Mouse (Mus musculus): ENCODE measurements at regions not wholly inside any gene's neighbourhood (a gene's known extent, or its start where the extent isn't known, plus 50 kb on each side); places are given as distances from the start of the nearest gene placed in this dataset.

DNA sequence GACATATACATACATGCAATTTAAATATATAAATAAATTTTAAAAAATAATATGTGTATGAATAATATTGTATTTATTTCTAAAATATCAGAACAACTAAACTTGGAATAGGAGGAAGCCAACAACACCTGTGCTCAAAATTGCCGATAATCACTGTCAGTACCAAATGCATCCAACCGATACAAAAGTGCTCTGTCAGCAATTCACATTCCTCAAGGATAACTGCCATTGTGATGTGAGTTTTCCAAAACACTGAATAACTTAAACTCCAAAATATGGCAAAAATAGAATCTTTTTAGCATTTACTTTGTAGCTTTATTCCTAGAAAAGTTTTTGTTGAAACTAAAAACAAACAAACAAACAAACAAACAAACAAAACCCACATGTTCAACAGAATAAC lies 279.4 kb downstream of the Actr3 start:
- DNase-seq (ENCODE audit: low spot score in 2 of 2) = no peak

DNA sequence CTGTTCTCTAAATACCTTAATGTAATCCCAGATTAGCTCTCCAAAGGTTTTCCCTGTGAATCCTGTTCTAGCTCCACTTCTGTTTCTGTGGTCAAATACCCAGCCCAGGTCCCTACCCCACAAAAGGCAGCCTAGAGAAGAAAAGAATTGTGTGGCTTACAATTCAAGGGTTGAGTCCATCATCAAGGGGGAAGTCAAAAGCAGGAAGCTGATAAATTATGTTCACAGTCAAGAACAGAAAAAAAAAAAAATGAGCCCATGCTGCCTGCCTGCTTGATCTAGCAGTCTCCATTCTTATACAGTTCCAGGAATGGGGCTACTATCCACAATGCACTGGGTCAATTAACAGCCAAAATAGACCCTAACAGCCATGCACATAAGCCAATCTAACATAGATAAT lies 285.7 kb downstream of the Actr3 start:
- DNase-seq (ENCODE audit: low spot score in 2 of 2) = no peak

DNA sequence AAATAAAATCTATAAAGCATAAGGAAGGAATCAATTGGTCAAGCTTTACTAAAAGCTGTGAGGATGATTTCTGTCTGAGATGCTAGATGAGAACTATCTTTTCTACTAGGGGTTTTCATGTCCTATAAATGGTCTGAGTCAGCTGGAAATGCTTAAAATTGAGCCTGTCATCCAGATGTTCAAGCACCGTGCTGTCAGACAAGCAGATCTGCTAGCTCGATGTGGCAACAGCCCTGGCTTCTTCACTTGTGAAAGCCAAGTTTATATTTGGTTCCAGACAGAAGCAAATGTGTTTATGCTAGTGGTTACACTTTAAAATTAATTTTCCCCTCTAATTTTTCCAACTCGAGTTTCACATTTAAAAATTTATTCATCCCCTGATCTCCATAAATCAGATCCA lies 311.7 kb downstream of the Actr3 start:
- DNase-seq (ENCODE audit: low spot score in 2 of 2) = no peak

DNA sequence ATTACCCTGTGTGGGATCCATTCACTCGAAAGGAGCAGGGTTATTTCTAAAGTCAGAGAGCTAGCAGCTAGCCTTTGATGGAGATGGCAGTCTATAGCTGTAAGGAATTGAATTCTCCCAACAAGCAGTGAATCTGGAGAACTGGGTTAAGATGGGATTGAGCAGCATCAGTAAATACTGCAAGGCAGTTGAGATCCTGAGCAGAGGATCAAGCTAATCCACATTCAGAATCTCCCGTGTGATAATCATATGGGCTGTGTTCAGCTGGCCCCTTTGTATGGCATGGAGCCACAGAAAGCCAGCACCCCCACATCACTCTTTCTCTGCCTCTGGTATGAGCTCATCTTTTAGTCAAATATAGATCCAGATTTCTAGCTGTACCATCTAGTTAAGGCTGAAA lies 334.9 kb downstream of the Actr3 start:
- no peak for DNase-seq (ENCODE audit: low spot score in 2 of 2)

- DNase-seq (ENCODE audit: low spot score in 2 of 2) = no peak
These were observed 350.6 kb downstream of the Actr3 start for GRCm38 (mm10) chr1:125084906-125085305.

GRCm38 (mm10) chr1:125039572-125040326 lies 395.8 kb downstream of the Actr3 start:
- DNase-seq (ENCODE audit: low spot score in 2 of 2) = no peak

DNA sequence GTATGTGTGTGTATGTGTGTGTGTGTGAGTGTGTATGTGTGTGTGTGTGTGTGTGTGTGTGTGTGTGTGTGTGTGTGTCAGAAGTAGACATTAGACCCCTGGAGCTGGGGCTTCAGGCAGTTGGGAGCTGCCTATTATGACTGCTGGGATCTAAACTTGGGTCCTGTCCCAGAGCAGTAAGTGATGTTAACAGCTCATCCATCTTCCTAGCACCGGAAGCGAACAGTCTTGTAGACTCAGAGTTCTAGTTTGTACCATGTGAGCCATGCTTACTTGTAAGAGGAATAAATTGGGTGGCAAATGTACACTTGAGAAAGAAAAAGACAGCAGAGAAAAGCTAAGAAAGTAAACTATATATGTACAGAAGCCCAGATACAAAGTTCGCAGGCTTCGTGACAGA lies 422.2 kb downstream of the Actr3 start:
- DNase-seq (ENCODE audit: low spot score in 2 of 2) = no peak

DNA sequence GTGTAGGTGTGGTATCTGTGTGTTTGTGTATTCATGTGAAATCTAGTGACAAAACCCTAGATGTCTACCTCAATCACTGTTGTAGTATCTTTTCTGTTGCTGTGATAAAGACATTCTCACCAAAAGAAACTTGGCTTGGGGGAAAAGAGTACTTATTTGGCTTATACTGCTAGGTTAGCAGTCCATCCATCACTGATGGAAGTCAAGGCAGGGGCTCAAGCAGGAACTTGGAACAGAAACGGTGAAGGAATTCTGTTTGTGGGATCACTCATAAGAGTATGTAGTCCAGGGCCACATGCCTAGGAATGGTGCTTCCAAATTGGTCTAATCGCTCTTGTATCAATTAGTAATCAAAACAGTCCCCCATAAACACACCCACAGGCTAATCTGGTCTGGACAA lies 423.6 kb downstream of the Actr3 start:
- no peak for DNase-seq (ENCODE audit: low spot score in 2 of 2)

DNA sequence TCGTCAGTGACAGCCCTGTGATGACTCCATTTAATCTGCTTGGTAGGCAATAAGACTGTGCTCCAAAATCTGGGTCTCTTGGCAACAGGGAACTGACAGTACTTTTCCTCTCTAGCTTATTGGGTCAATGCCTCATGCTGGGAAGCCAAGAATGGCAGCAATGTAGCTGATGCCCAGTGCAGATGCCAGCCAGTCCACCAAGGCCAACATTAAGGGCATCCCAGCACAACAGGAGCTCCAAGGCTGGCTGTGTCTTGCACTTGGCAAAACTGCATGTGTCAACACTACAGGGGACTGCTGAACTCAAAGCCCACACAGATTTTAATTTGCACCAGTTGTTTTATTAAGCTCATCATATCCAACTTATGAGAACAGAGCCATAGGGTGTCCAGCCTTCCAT lies 437.9 kb downstream of the Actr3 start:
- DNase-seq (ENCODE audit: low spot score in 2 of 2) = no peak

DNA sequence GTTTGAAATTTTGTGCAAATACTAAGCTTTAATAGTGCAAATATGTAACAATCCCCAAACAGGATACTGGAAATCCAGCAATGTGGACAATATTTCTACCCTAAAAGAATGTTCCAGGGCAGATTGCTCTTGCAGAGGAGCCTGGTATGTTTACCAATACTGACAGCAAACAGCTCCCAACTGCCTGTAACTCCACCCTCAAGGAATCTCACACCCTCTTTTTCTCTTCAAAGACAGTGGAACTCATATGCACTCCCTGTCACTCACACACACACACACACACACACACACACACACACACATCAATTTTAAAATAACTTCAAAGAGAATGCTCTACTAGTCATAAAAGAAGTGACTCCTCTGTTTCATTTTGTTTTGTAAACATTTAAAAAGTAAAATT lies 484.7 kb downstream of the Actr3 start:
- no peak for DNase-seq (ENCODE audit: low spot score in 2 of 2)

DNA sequence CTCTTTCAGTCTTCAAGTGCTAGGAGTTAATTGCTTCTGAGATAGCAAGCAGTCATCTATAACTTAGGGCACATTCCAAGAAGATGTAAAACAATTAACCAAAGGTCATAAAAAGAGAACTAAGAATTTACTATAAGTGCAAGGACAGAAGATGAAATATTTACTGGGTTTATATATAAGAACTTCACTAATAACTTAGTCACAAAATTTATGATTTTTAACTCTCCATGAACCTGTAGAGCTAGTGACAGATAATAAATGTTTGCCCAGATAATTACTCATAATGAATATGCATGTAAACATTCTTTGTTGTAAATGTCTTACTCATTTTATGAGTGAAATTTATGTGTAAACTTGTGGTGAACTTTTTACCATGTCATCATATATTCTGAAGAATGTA lies 531.2 kb downstream of the Actr3 start:
- no peak for DNase-seq (ENCODE audit: low spot score in 2 of 2)

GRCm38 (mm10) chr1:124871148-124871547 lies 564.4 kb downstream of the Actr3 start:
- no peak for DNase-seq (ENCODE audit: low spot score in 2 of 2)

DNA sequence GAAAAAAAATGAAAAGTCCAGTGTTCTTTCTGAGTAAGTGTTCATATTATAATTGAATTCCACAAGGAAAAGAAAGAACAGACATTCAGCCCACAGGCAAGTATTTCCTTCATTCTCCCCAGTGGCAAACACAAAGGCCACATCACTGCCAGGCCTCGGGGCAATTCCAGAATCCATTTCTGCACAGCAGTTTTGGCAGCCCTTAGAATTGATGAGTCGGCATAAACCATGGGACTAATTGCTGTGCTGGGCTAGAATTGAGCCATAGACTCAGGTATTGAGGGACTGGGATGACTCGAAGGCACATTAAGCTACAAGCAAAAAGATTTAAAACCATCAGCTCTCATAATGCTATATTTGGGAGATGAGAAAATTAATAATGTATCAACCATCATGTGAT lies 569.3 kb downstream of the Actr3 start:
- no peak for DNase-seq (ENCODE audit: low spot score in 2 of 2)

GRCm38 (mm10) chr1:124845681-124846080 lies 589.8 kb downstream of the Actr3 start:
- peak; percentile 13 to 16 for DNase-seq (ENCODE audit: low spot score in 2 of 2)

GRCm38 (mm10) chr1:124825717-124826116 lies 609.8 kb downstream of the Actr3 start:
- DNase-seq (ENCODE audit: low spot score in 2 of 2) = no peak

GRCm38 (mm10) chr1:124793026-124793425 lies 642.5 kb downstream of the Actr3 start:
- DNase-seq (ENCODE audit: low spot score in 2 of 2) = no peak

GRCm38 (mm10) chr1:124790646-124791045 lies 644.9 kb downstream of the Actr3 start:
- no peak for DNase-seq (ENCODE audit: low spot score in 2 of 2)

GRCm38 (mm10) chr1:124790130-124790529 lies 645.4 kb downstream of the Actr3 start:
- no peak for DNase-seq (ENCODE audit: low spot score in 2 of 2)

GRCm38 (mm10) chr1:124783066-124783465 lies 652.5 kb downstream of the Actr3 start:
- no peak for DNase-seq (ENCODE audit: low spot score in 2 of 2)

DNA sequence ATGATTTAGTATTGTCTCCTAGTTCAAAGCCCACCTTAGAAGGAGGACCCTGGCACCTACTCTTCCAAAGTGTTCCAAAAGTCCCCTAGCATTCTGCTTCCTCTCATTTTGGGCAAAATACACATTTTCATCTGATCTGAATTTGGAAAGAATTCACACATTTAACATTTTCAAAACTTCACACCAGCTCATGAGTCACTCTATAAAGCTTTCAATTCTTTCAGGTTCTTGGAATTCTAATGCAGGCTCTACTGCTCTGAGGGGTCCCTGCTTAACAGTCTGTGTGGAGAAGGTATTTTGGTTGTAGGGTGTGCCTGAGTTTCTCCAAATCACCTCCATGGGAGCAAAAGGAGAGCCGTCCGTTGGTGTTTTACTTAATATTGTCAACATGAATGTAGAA lies 657.8 kb downstream of the Actr3 start:
- no peak for DNase-seq (ENCODE audit: low spot score in 2 of 2)

DNA sequence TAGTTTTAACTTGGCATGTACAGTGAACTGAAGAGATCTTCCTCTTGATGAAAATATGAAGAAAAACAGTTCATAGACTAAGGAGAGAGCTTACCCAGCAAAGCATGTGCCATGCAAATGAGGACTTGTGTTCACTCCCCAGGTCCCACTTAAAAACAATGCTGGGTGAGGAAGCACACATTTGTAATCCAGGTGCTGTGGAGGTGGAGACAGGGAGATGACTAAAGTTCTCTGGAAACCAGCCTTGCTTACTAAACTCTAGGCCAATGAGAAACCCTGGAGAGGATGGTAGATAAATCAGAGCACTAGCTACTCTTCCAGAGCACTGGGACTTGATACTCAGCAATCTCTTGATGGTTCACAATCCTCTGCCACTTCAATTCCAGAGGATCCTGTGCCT lies 678.8 kb downstream of the Actr3 start:
- DNase-seq (ENCODE audit: low spot score in 2 of 2) = no peak

GRCm38 (mm10) chr1:124739777-124740176 lies 694.4 kb upstream of the Dpp10 start:
- no peak for DNase-seq (ENCODE audit: low spot score in 2 of 2)

- no peak for DNase-seq (ENCODE audit: low spot score in 2 of 2)
These were observed 685.0 kb upstream of the Dpp10 start for GRCm38 (mm10) chr1:124730364-124730763.

GRCm38 (mm10) chr1:124718065-124718464 lies 672.7 kb upstream of the Dpp10 start:
- peak; percentile 70 to 74 for DNase-seq (ENCODE audit: low spot score in 2 of 2)

Measured in frontal cortex, postnatal 25 days (tissue).